Mouse (Mus musculus): ENCODE measurements around the gene Snx18. TPM values are rescaled to one million over a fixed set of nuclear protein-coding genes. Genes with fewer than 3 reads are reported as not detected.

Gene Snx18
- polyA plus RNA-seq, 1 experiment from 2014 or later, result 24.0 TPM

- H3K9ac ChIP-seq (ENCODE audit: low read length), result no peak overlapping the region
- 54% methylated on average over 8 of the region's 8 CpGs for WGBS
- H3K4me2 ChIP-seq (ENCODE audit: low read length), result no peak overlapping the region
- H3K4me1 ChIP-seq (replicated peaks; ENCODE audit: control insufficient read depth, insufficient read depth, low read length), result no peaks in the 10 kb centered on the region
- H3K36me3 ChIP-seq (ENCODE audit: control insufficient read depth, insufficient read depth, low read length), result no peaks in the 10 kb centered on the region
- no peak overlapping the region for H3K27ac ChIP-seq (ENCODE audit: low read depth)
- ATAC-seq (replicated peaks; ENCODE audit: low FRiP score, low TSS enrichment, low read depth) (no peak), DNase-seq (ENCODE audit: low spot score) (no peak)
- H3K27me3 ChIP-seq (replicated peaks; ENCODE audit: control insufficient read depth, insufficient read depth, low read length), result no peaks in the 10 kb centered on the region
- H3K4me3 ChIP-seq (ENCODE audit: low read depth, low read length), result no peak overlapping the region
- no peaks in the 10 kb centered on the region for H3K9me3 ChIP-seq (ENCODE audit: control insufficient read depth, low read length)
Measured at GRCm38 (mm10) chr13:113550866-113551565, 67.3 kb downstream of the Snx18 start.

- no peak overlapping the region for H3K9ac ChIP-seq (ENCODE audit: low read length)
- H3K9me3 ChIP-seq (ENCODE audit: control insufficient read depth, low read length), result no peaks in the 10 kb centered on the region
- H3K27ac ChIP-seq (ENCODE audit: low read depth), result no peak overlapping the region
- no peak overlapping the region for H3K4me2 ChIP-seq (ENCODE audit: low read length)
- no peaks in the 10 kb centered on the region for H3K4me1 ChIP-seq (replicated peaks; ENCODE audit: control insufficient read depth, insufficient read depth, low read length)
- no peak overlapping the region for H3K4me3 ChIP-seq (ENCODE audit: low read depth, low read length)
- WGBS, result 86% methylated on average over 3 of the region's 3 CpGs
- no peak for DNase-seq (ENCODE audit: low spot score)
- no peak for ATAC-seq (replicated peaks; ENCODE audit: low FRiP score, low TSS enrichment, low read depth)
- H3K36me3 ChIP-seq (ENCODE audit: control insufficient read depth, insufficient read depth, low read length), result no peaks in the 10 kb centered on the region
- no peaks in the 10 kb centered on the region for H3K27me3 ChIP-seq (replicated peaks; ENCODE audit: control insufficient read depth, insufficient read depth, low read length)
Measured at GRCm38 (mm10) chr13:113549021-113549420, 69.3 kb downstream of the Snx18 start.

- WGBS, result 83% methylated on average over 8 of the region's 8 CpGs
- H3K4me2 ChIP-seq (ENCODE audit: low read length), result no peak overlapping the region
- H3K27me3 ChIP-seq (replicated peaks; ENCODE audit: control insufficient read depth, insufficient read depth, low read length), result no peaks in the 10 kb centered on the region
- H3K27ac ChIP-seq (ENCODE audit: low read depth), result no peak overlapping the region
- DNase-seq (ENCODE audit: low spot score) (no peak), ATAC-seq (replicated peaks; ENCODE audit: low FRiP score, low TSS enrichment, low read depth) (no peak)
- no peaks in the 10 kb centered on the region for H3K9me3 ChIP-seq (ENCODE audit: control insufficient read depth, low read length)
- H3K4me1 ChIP-seq (replicated peaks; ENCODE audit: control insufficient read depth, insufficient read depth, low read length), result no peaks in the 10 kb centered on the region
- no peak overlapping the region for H3K4me3 ChIP-seq (ENCODE audit: low read depth, low read length)
- no peak overlapping the region for H3K9ac ChIP-seq (ENCODE audit: low read length)
- H3K36me3 ChIP-seq (ENCODE audit: control insufficient read depth, insufficient read depth, low read length), result no peaks in the 10 kb centered on the region
Measured at GRCm38 (mm10) chr13:113547807-113548426, 70.4 kb downstream of the Snx18 start.

GRCm38 (mm10) chr13:113542374-113542773 is 76.0 kb downstream of the Snx18 start:
- H3K9me3 ChIP-seq (ENCODE audit: control insufficient read depth, low read length), result no peaks in the 10 kb centered on the region
- 92% methylated on average over 6 of the region's 6 CpGs for WGBS

More at GRCm38 (mm10) chr13:113542374-113542773, 76.0 kb downstream of the Snx18 start:
- Histone ChIP-seq H3K4me2 (ENCODE audit: low read length) (no peak overlapping the region), H3K36me3 (ENCODE audit: control insufficient read depth, insufficient read depth, low read length) (no peaks in the 10 kb centered on the region), H3K4me3 (ENCODE audit: low read depth, low read length) (no peak overlapping the region), H3K27ac (ENCODE audit: low read depth) (no peak overlapping the region), H3K9ac (ENCODE audit: low read length) (no peak overlapping the region), H3K4me1 (replicated peaks; ENCODE audit: control insufficient read depth, insufficient read depth, low read length) (no peaks in the 10 kb centered on the region), H3K27me3 (replicated peaks; ENCODE audit: control insufficient read depth, insufficient read depth, low read length) (no peaks in the 10 kb centered on the region)
- ATAC-seq (replicated peaks; ENCODE audit: low FRiP score, low TSS enrichment, low read depth), result no peak
- no peak for DNase-seq (ENCODE audit: low spot score)

Other genes with a start within 250 kb of the Snx18 start
- not detected in 2 replicates for gene Hspb3, start 45.1 kb upstream of the Snx18 start, polyA plus RNA-seq (2014; fragmentation: Nextera tagmentation; extraction: Ambion mirVana)
- gene Arl15, start 175.9 kb upstream of the Snx18 start, polyA plus RNA-seq (2014; fragmentation: Nextera tagmentation; extraction: Ambion mirVana), result 8.6 and 9.9 TPM in 2 replicates